Mouse (Mus musculus): ENCODE measurements around the gene Fam50b.

DNA sequence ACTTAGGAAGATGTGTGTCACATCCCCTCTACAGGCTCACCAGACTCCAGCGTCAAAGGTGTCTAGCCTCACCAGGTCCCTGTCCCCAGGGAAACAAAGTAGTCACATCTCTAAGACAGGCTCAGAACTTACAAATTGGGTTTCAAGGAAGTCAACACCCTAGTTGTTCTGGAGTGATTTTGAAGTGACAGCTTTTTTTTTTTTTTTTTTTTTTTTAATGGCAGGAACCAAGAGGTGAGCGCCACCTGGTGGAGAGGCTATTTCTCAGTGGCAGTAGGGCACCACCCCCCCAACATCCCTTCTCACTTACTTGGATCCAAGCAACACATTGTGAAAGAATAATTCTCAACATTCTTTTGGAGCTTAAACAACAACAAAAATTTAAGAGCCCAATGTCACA, 59.2 kb downstream of the Fam50b start:
- TF ChIP-seq GATA1 (IDR thresholded peaks at IDR 0.05; ENCODE audit: borderline replicate concordance, low read length) (no peak), FLI1 (IDR thresholded peaks at IDR 0.05; ENCODE audit: low read length) (no peak)

Data from megakaryocyte, embryonic 14.5 days (primary cell).